Mouse (Mus musculus): ENCODE measurements around the gene Odf4. TPM values are rescaled to one million over a fixed set of nuclear protein-coding genes. Genes with fewer than 3 reads are reported as not detected.
"Not testable (repeated sequence)": the region's sequence is repeated elsewhere in the genome, so short reads cannot be mapped to it uniquely, and the experiment has no call there.

The Odf4 gene
- not detected in 2 replicates for total RNA-seq (2014; rRNA removed; ENCODE audit: low replicate concordance)
- not detected in 2 replicates for polyA plus RNA-seq (2015; fragmentation: Nextera tagmentation; extraction: Ambion mirVana)

GRCm38 (mm10) chr11:68926981-68927380 lies at the start of gene Odf4:
Gene Odf4, minus strand, starts transcription at chr11:68927081.
- no peak within 1 kb of the TSS for H3K27ac ChIP-seq (ENCODE audit: low read depth)
- TF ChIP-seq CTCF (IDR thresholded peaks at IDR 0.05; ENCODE audit: low read depth) = no peak
- H3K36me3 ChIP-seq (replicated peaks; ENCODE audit: control insufficient read depth, insufficient read depth, low read length) = no peaks in the 10 kb centered on the region
- H3K9ac ChIP-seq (replicated peaks; ENCODE audit: low read depth, low read length) = no peak within 1 kb of the TSS
- WGBS = 78% methylated on average over 3 of the region's 3 CpGs
- H3K4me1 ChIP-seq (ENCODE audit: control insufficient read depth, insufficient read depth) = no peaks in the 10 kb centered on the region
- DNase-seq (ENCODE audit: low spot score) (no peak), ATAC-seq (ENCODE audit: insufficient read depth, low read depth) (no peak)
- no peaks in the 10 kb centered on the region for H3K27me3 ChIP-seq (ENCODE audit: control insufficient read depth, insufficient read depth, low read length)
- no peak within 1 kb of the TSS for H3K4me3 ChIP-seq (ENCODE audit: low read depth, low read length)
- no peak within 1 kb of the TSS for H3K4me2 ChIP-seq (ENCODE audit: low read depth, low read length)
- H3K9me3 ChIP-seq (replicated peaks; ENCODE audit: control insufficient read depth, low read length) = no peaks in the 10 kb centered on the region

DNA sequence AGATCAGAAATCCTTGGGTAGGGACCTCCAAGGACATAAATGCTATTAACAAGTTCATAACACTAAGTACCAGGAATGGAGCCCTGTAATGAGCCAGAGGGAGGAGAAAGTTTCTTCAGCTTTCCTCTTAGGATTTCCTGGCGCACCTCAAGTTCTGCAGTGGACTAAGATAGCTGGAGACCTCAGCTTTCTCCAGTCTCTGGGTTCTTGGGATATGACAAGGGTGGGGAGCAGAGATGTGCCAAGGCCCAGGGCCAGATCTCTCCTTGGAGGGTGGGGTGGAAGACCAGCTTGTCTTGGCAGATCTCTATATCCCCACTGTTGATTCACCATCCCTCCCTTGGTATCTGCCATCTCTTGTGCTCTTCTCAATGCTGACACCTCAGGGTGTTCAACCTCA lies 48.7 kb upstream of the Odf4 start:
- Histone ChIP-seq H3K9me3 (replicated peaks; ENCODE audit: control insufficient read depth, low read length) (no peaks in the 10 kb centered on the region), H3K4me2 (ENCODE audit: low read depth, low read length) (no peak overlapping the region), H3K27ac (ENCODE audit: low read depth) (no peak overlapping the region), H3K9ac (replicated peaks; ENCODE audit: low read depth, low read length) (no peak overlapping the region), H3K36me3 (replicated peaks; ENCODE audit: control insufficient read depth, insufficient read depth, low read length) (no peaks in the 10 kb centered on the region), H3K27me3 (ENCODE audit: control insufficient read depth, insufficient read depth, low read length) (no peaks in the 10 kb centered on the region), H3K4me3 (ENCODE audit: low read depth, low read length) (no peak overlapping the region), H3K4me1 (ENCODE audit: control insufficient read depth, insufficient read depth) (peaks cover 22% of the 10 kb centered on the region)
- ATAC-seq (ENCODE audit: insufficient read depth, low read depth) (no peak), DNase-seq (ENCODE audit: low spot score) (no peak)
- WGBS = 88% methylated on average over 1 of the region's 1 CpGs
- no peak for TF ChIP-seq CTCF (IDR thresholded peaks at IDR 0.05; ENCODE audit: low read depth)
- no peak for TF ChIP-seq EP300 (IDR thresholded peaks at IDR 0.05; ENCODE audit: low read depth)

- H3K27ac ChIP-seq (ENCODE audit: low read depth) = no peak within 1 kb of the TSS
- H3K36me3 ChIP-seq (replicated peaks; ENCODE audit: control insufficient read depth, insufficient read depth, low read length) = no peaks in the 10 kb centered on the region
- DNase-seq (ENCODE audit: low spot score) = no peak
- 65% methylated on average over 7 of the region's 7 CpGs for WGBS
- H3K4me2 ChIP-seq (ENCODE audit: low read depth, low read length) = peak within 1 kb of the TSS; percentile 65
- no peak for ATAC-seq (ENCODE audit: insufficient read depth, low read depth)
- H3K27me3 ChIP-seq (ENCODE audit: control insufficient read depth, insufficient read depth, low read length) = no peaks in the 10 kb centered on the region
- TF ChIP-seq EP300 (IDR thresholded peaks at IDR 0.05; ENCODE audit: low read depth) (no peak), CTCF (IDR thresholded peaks at IDR 0.05; ENCODE audit: low read depth) (no peak)
- H3K9me3 ChIP-seq (replicated peaks; ENCODE audit: control insufficient read depth, low read length) = no peaks in the 10 kb centered on the region
- H3K4me3 ChIP-seq (ENCODE audit: low read depth, low read length) = peak within 1 kb of the TSS; percentile 46
- H3K9ac ChIP-seq (replicated peaks; ENCODE audit: low read depth, low read length) = no peak within 1 kb of the TSS
- H3K4me1 ChIP-seq (ENCODE audit: control insufficient read depth, insufficient read depth) = peaks cover 27% of the 10 kb centered on the region
These were observed 48.2 kb upstream of the Odf4 start, which contains the start of gene Rangrf for GRCm38 (mm10) chr11:68975085-68975484. Gene Rangrf, minus strand, starts transcription at chr11:68975185.

DNA sequence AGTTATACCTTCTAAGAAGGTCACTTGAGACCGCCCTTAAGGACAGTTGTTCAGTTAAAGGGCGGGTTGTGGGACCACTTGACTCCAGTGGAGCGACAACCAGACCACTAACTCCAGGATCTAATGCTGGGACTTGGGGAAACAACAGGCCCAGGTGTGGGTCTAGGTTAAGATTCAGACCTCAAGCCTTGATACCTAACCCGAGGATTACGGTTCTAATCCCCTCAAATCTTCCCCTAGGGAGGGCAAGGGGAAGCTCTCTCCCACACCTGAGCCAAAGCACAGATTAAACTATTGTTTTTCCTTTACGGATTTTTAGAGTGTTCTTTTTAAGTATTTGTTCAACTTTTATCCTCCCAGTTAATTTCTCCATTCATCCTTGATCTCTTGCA lies 47.2 kb upstream of the Odf4 start:
- DNase-seq (ENCODE audit: low spot score) = no peak
- H3K9ac ChIP-seq (replicated peaks; ENCODE audit: low read depth, low read length) = no peak overlapping the region
- no peak overlapping the region for H3K27ac ChIP-seq (ENCODE audit: low read depth)
- ATAC-seq (ENCODE audit: insufficient read depth, low read depth) = no peak
- no peaks in the 10 kb centered on the region for H3K36me3 ChIP-seq (replicated peaks; ENCODE audit: control insufficient read depth, insufficient read depth, low read length)
- TF ChIP-seq EP300 (IDR thresholded peaks at IDR 0.05; ENCODE audit: low read depth) = no peak
- TF ChIP-seq CTCF (IDR thresholded peaks at IDR 0.05; ENCODE audit: low read depth) = no peak
- 31% methylated on average over 6 of the region's 6 CpGs for WGBS
- H3K4me2 ChIP-seq (ENCODE audit: low read depth, low read length) = peak overlapping the region; percentile 65
- no peaks in the 10 kb centered on the region for H3K27me3 ChIP-seq (ENCODE audit: control insufficient read depth, insufficient read depth, low read length)
- H3K4me3 ChIP-seq (ENCODE audit: low read depth, low read length) = peak overlapping the region; percentile 46
- H3K9me3 ChIP-seq (replicated peaks; ENCODE audit: control insufficient read depth, low read length) = no peaks in the 10 kb centered on the region
- peaks cover 28% of the 10 kb centered on the region for H3K4me1 ChIP-seq (ENCODE audit: control insufficient read depth, insufficient read depth)

DNA sequence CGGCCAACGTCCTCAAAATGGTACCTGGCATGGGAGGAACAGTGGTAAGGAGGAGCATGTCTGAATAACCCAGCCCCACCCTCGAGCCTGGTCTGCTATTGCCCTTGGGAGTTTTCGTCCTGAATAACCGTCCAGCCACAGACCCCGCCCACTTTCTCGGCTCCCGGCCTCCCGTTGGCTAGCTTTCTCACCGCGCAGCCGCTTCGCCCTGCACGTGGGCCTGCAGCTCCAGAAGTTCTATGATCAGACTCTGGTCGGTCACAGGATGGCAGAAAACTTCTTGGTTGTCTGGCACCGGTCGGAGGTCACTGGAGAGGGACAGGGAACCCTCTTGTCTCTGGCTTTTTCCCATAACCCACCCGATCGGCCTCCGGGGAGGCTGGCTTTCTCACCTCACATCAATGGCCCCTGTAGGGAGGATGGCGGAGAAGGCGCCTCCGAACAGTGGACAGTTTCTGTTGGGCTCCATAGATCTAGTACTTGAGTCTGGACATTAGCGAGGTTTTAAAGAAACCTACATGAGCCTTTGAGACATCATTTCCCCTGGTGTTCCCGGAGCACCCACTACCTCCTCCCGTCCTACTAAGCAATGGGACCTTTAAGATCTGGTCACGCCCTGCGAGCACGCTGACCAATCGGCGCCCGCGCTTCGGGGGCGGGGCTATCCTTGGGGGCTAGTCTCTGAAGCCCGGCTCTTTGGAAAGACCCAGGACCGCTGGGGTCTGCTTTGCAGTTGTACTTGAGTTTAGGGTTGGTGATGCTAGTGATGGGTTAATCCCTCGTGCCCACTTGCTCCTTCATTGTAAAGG lies 46.6 kb upstream of the Odf4 start:
- Histone ChIP-seq H3K27ac (ENCODE audit: low read depth) (peak overlapping the region; percentile 61), H3K4me2 (ENCODE audit: low read depth, low read length) (peak overlapping the region; percentile 65), H3K4me1 (ENCODE audit: control insufficient read depth, insufficient read depth) (peaks cover 28% of the 10 kb centered on the region), H3K4me3 (ENCODE audit: low read depth, low read length) (peak overlapping the region; percentile 46)
- H3K27me3 ChIP-seq (ENCODE audit: control insufficient read depth, insufficient read depth, low read length); H3K9ac ChIP-seq (replicated peaks; ENCODE audit: low read depth, low read length); H3K36me3 ChIP-seq (replicated peaks; ENCODE audit: control insufficient read depth, insufficient read depth, low read length); H3K9me3 ChIP-seq (replicated peaks; ENCODE audit: control insufficient read depth, low read length): not testable (repeated sequence)
- DNase-seq (ENCODE audit: low spot score) (peak; percentile 85), ATAC-seq (ENCODE audit: insufficient read depth, low read depth) (peak; percentile 90)
- WGBS = under 1% methylated on average over 35 of the region's 38 CpGs
- 0 out of 2 replicates have a peak, but pooled peaks have one; percentile 24 for TF ChIP-seq EP300 (IDR thresholded peaks at IDR 0.05; ENCODE audit: low read depth)

All from heart, postnatal 0 days (tissue).